Mouse (Mus musculus): ENCODE results near the gene BC029722.
"Not testable (repeated sequence)": the region's sequence is repeated elsewhere in the genome, so short reads cannot be mapped to it uniquely, and the experiment has no call there.

The BC029722 gene

GRCm38 (mm10) chr2:155819392-155819448 is at the start of gene BC029722:
BC029722 (minus strand) TSS chr2:155819426.
- no peak for DNase-seq (ENCODE audit: low spot score)

DNA sequence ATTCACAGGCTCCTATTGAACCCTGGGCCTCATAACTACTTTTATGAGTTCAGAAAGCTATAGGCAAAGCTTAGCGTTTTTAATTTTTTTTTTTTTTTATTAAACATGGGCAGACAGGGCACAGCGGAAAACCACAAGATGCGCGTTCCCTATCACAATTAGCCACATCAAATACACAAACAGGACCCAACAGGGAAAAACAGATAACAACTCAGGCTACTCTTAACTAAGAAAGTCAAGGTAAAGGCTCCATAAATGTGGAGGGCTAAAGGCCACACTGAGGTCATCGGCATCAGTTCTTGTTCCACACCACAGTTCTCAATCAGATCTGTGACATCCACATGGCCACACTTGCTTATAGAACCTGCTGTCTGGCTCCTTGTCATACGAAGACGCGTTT is 49.1 kb upstream of the BC029722 start:
- no peak for DNase-seq (ENCODE audit: low spot score)

GRCm38 (mm10) chr2:155863301-155863867 is 44.2 kb upstream of the BC029722 start:
- no peak for DNase-seq (ENCODE audit: low spot score)

GRCm38 (mm10) chr2:155862573-155863300 is 43.5 kb upstream of the BC029722 start:
- DNase-seq (ENCODE audit: low spot score): peak; percentile 75

DNA sequence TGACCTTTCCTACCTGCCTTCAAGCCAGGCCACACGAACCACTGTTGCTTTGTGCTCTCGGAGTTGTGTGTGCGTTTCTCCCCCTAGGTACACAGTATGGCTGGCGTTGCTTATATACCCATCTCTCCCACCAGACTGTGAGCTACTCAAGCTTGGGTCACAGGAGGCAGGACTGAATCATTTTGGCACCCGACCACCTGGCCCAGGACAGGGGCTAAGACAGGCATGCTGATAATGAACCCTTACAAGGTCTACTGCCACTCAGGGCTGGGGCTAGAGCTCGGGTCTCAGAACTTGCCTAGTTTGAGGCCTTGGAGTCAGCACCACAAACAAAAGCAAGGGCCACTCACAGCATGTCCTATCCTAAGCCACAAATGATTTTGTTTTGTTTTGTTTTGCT is 42.4 kb upstream of the BC029722 start:
- no peak for DNase-seq (ENCODE audit: low spot score)

GRCm38 (mm10) chr2:155860102-155860501 is 40.9 kb upstream of the BC029722 start:
- DNase-seq (ENCODE audit: low spot score): no peak

- DNase-seq (ENCODE audit: low spot score): no peak
Measured at GRCm38 (mm10) chr2:155852536-155852935, 33.3 kb upstream of the BC029722 start.

GRCm38 (mm10) chr2:155850120-155850519 is 30.9 kb upstream of the BC029722 start:
- DNase-seq (ENCODE audit: low spot score): no peak

- DNase-seq (ENCODE audit: low spot score): no peak
Measured at GRCm38 (mm10) chr2:155849464-155849863, 30.2 kb upstream of the BC029722 start.

GRCm38 (mm10) chr2:155848291-155848690 is 29.1 kb upstream of the BC029722 start:
- DNase-seq (ENCODE audit: low spot score): peak; percentile 93

GRCm38 (mm10) chr2:155846930-155847329 is 27.7 kb upstream of the BC029722 start:
- no peak for DNase-seq (ENCODE audit: low spot score)

DNA sequence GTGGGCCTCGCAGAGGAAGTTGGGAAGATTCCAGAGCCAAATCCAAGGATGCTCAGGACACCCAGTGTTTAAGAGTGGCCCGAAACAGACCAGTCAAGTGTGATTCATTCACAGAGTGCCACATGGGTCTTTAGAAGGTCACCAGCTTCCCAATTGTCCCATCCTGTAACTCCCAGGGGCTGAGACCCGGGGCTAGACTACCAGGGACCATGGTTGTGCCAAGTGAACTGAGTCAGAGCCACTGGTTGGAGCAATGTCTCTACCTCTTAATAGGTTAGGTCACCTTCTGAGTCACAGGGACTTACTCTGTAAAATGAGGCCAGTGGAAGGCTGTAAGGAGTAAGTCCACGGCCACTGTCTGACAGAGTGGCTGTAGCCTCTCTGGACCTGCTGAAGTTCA is 19.7 kb upstream of the BC029722 start:
- DNase-seq (ENCODE audit: low spot score): no peak

GRCm38 (mm10) chr2:155837961-155838360 is 18.7 kb upstream of the BC029722 start:
- DNase-seq (ENCODE audit: low spot score): no peak

GRCm38 (mm10) chr2:155834732-155835131 is 15.5 kb upstream of the BC029722 start, which contains the start of gene Fam83c:
Fam83c (minus strand) TSS chr2:155834854.
- no peak for DNase-seq (ENCODE audit: low spot score)

GRCm38 (mm10) chr2:155832087-155832486 is 12.9 kb upstream of the BC029722 start:
- DNase-seq (ENCODE audit: low spot score): not testable (repeated sequence)

DNA sequence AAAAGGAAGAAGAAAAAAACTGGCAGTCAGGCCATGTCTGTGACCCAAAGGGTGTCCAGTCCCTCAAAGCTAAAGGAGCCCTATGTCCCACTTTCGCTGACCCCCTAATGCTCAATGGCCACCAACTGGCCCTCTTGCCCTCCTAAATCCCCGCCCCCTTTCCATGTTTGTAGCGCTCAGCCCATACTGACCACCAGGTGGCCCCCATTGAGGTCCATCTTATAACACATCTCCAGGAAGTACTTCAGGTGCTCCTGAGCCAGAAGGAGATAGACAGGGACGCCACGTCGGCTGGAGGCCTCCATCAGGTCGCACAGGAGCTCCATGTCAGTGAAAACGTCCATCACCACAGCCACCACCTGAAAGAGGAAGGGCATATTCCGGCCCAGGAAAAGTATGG is 12.1 kb upstream of the BC029722 start:
- peak; percentile 55 for DNase-seq (ENCODE audit: low spot score)

DNA sequence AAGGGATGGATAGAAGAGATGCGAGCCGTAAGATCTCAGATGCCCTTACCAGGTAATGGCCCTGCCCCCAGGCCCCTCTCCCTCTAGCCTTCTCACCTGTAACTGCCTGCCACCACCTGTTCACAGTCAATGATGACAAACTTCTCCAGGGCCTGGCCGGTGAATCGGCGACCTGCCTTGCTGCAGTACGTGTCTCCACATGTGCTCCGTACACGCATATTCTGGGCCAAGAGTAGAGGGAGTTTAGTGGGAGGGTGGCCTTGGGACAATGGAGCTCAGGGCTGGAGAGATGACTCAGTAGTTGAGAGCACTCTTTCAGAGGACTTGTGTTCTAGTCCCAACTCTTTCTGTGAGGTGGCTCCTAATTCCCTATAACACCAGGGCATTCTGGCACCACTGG is 11.6 kb upstream of the BC029722 start:
- DNase-seq (ENCODE audit: low spot score): no peak

GRCm38 (mm10) chr2:155826630-155827424 is 7.6 kb upstream of the BC029722 start, which contains the start of gene Eif6:
Eif6 (minus strand) TSS chr2:155826925.
- peak; percentile 89 for DNase-seq (ENCODE audit: low spot score)

DNA sequence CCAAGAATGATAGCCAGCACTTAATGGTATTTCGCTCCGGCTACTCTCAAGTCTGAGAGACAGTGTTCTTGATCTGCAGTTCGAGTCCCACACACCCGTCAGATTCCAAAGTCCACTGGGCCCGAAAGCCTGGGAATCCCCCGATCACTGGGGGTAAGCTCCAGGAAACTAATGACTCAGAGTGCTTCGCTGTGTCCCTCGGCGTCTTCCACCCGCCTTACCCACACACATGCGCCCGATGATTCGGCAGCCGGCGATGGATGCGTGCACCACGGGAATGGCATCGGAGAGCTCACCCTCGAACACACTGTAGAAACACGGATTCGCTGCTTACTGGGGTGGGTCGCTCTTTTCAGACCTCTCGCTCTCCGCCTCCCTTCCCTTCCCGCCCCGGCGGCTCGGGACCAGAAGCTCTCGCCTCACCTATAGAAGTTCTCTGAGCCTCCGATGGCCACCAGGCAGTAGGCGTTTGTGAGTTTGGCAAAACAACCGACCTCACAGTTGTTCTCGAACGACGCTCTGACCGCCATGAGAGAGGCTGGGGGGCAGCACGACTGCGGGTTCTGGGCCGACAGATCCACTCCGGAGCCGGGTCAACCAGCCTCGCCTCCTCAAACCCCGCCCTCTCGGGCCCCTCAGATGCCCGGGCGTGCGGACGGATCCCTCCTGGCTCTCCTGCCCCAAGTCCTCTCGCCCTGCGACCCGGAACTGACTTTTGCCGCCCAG is 6.8 kb upstream of the BC029722 start:
- no peak for DNase-seq (ENCODE audit: low spot score)

- DNase-seq (ENCODE audit: low spot score): no peak
Measured at GRCm38 (mm10) chr2:155823722-155824121, 4.5 kb upstream of the BC029722 start.

DNA sequence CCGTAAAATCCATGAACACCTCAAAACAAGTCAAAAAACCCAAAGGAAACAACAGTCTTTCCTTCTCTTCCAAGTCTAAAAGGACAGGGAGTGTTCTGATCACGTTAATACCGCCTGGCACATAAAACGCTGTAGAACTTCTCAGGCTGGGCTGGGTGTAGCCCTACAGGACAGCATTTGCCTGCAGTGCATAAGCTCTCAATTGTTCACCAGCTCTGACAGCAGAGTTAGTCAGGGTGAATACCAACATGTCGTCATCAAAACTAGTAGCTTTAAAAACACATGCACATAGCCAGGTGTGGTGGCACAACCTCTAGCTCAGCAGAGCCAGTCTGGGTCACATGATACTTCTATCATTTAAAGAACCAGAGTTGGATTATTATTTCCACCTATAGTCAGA is 1.6 kb upstream of the BC029722 start:
- DNase-seq (ENCODE audit: low spot score): no peak

GRCm38 (mm10) chr2:155819449-155820251 is 424 bp upstream of the BC029722 start:
- no peak for DNase-seq (ENCODE audit: low spot score)

All from retina, embryonic 14.5 days (tissue).